In the genomic region with DNA sequence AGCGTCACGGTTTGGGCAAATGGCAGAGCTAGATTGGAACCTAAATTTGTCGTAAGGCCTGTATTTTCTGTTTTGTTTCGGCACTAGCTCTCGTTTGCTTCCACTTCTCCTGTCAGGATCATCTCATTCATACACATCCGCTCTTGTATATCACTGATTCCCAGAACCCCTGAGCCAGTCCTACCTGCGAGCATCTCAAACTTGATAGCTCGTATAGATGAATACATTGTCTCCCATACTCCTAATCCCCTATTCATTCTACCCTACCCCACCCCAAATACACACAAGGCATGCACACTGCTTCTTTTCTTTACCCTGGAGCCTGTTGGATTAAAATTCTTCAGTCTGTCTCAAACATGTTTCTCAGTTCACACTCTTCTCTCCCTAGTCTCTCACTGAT, we compare ENCODE assay signal across 10 mouse cellular contexts. TPM values are rescaled to one million over a fixed set of nuclear protein-coding genes. Genes with fewer than 3 reads are reported as not detected.
DNase-seq lines count a peak whose midpoint lies in the region; ATAC-seq and TF ChIP-seq lines count a peak whose summit lies in the region.
"Had no signal": no experiment of that assay in that cellular context is flagged by ENCODE, and none has a peak within 500 bp of the region (broad histone marks: within the 10 kb centered on the region; RNA-seq: fewer than 3 reads in every experiment).

No protein-coding gene starts in this region.

- H3K27ac ChIP-seq in lung, embryonic 15.5 days, result peak overlapping the region; percentile 82; the same call in 1 of the 2 replicates
- peak overlapping the region; percentile 96 for H3K27ac ChIP-seq in forebrain, embryonic 10.5 days
- no peak overlapping the region for H3K27ac ChIP-seq in limb, embryonic 11.5 days (replicated peaks; ENCODE audit: low read depth, low read length)
- H3K27ac ChIP-seq in olfactory bulb, adult 2 months (ENCODE audit: insufficient read depth, low read depth, low read length), result peak overlapping the region; percentile 73

- DNase-seq in lung, adult 18-20 months, result no peak
- DNase-seq in forebrain, embryonic 10.5 days (ENCODE audit: extremely low spot score, low spot score), result no peak
- no peak for DNase-seq in limb, embryonic 11.5 days (ENCODE audit: low spot score)
- no peak for DNase-seq in T-cell, adult 2 months (ENCODE audit: low spot score)
- no peak for DNase-seq in right cerebral cortex, postnatal 10 days (ENCODE audit: low spot score in 2 of 2)
- DNase-seq in left cerebral cortex, adult 11 months (ENCODE audit: low spot score), result no peak

- no peak for ATAC-seq in lung, embryonic 15.5 days (ENCODE audit: borderline replicate concordance, extremely low read depth, low FRiP score, low TSS enrichment)
- no peak for ATAC-seq in limb, embryonic 11.5 days (ENCODE audit: insufficient number of reproducible peaks, low FRiP score, low TSS enrichment, low read depth)

- WGBS in lung, embryonic 15.5 days, result 5% methylated on average over 8 of the region's 8 CpGs
- 6% methylated on average over 8 of the region's 8 CpGs for WGBS in forebrain, embryonic 10.5 days
- WGBS in limb, embryonic 11.5 days, result 11% methylated on average over 8 of the region's 8 CpGs
- 2% methylated on average over 8 of the region's 8 CpGs for WGBS in olfactory bulb, adult 2 months

- H3K4me1 ChIP-seq in lung, embryonic 15.5 days, result peaks cover 13% of the 10 kb centered on the region
- H3K4me1 ChIP-seq in forebrain, embryonic 10.5 days, result peaks cover 17% of the 10 kb centered on the region
- H3K4me1 ChIP-seq in limb, embryonic 11.5 days (ENCODE audit: control insufficient read depth, insufficient read depth, low read length), result peaks cover 6% of the 10 kb centered on the region; the same call in 1 of the 2 replicates
- peaks cover 2% of the 10 kb centered on the region; the same call in 1 of the 2 replicates for H3K4me1 ChIP-seq in olfactory bulb, adult 2 months (ENCODE audit: control insufficient read depth, insufficient read depth, low read length)

- H3K9ac ChIP-seq in lung, embryonic 15.5 days, result peak overlapping the region; percentile 75
- peak overlapping the region; percentile 82 for H3K9ac ChIP-seq in limb, embryonic 11.5 days (ENCODE audit: low read length)

- peaks cover 33% of the 10 kb centered on the region for H3K36me3 ChIP-seq in lung, embryonic 15.5 days
- H3K36me3 ChIP-seq in forebrain, embryonic 10.5 days (replicated peaks), result peaks cover 37% of the 10 kb centered on the region
- peaks cover 9% of the 10 kb centered on the region; the same call in 1 of the 2 replicates for H3K36me3 ChIP-seq in limb, embryonic 11.5 days (ENCODE audit: control insufficient read depth, insufficient read depth, low read length)

- peak overlapping the region; percentile 57 for H3K4me2 ChIP-seq in lung, embryonic 15.5 days
- peak overlapping the region; percentile 64 for H3K4me2 ChIP-seq in limb, embryonic 11.5 days (ENCODE audit: low read depth, severe bottlenecking)

- no peak for TF ChIP-seq CTCF in olfactory bulb, adult 2 months (IDR thresholded peaks at IDR 0.05; ENCODE audit: insufficient read depth, low read depth, low read length)

- no peaks in the 10 kb centered on the region for H3K9me3 ChIP-seq in lung, embryonic 15.5 days
- no peaks in the 10 kb centered on the region for H3K9me3 ChIP-seq in forebrain, embryonic 10.5 days
- no peaks in the 10 kb centered on the region for H3K9me3 ChIP-seq in limb, embryonic 11.5 days (ENCODE audit: control insufficient read depth, low read length)

- H3K4me3 ChIP-seq in lung, embryonic 15.5 days, result peak overlapping the region; percentile 81
- peak overlapping the region; percentile 91 for H3K4me3 ChIP-seq in forebrain, embryonic 10.5 days
- H3K4me3 ChIP-seq in limb, embryonic 11.5 days (ENCODE audit: low read depth, low read length), result peak overlapping the region; percentile 78
- peak overlapping the region; percentile 95 for H3K4me3 ChIP-seq in olfactory bulb, adult 2 months (ENCODE audit: insufficient read depth, low read depth, low read length)

- peaks cover 14% of the 10 kb centered on the region; the same call in 1 of the 2 replicates for H3K27me3 ChIP-seq in lung, embryonic 15.5 days
- H3K27me3 ChIP-seq in forebrain, embryonic 10.5 days (ENCODE audit: poor library complexity, severe bottlenecking), result peaks cover 16% of the 10 kb centered on the region
- H3K27me3 ChIP-seq in limb, embryonic 11.5 days (ENCODE audit: control insufficient read depth, insufficient read depth, low read length), result no peaks in the 10 kb centered on the region

- no peak for TF ChIP-seq POLR2A in olfactory bulb, adult 2 months (IDR thresholded peaks at IDR 0.05; ENCODE audit: insufficient read depth, low read depth, low read length)

RNA-seq across cellular contexts. Expression of a gene that starts 0.7 kb away (rescaled TPM):
- polyA plus RNA-seq in lung, embryonic 15.5 days (2015; fragmentation: Nextera tagmentation; extraction: Ambion mirVana), result 21.0 and 23.2 TPM in 2 replicates
- 27.9 and 28.4 TPM in 2 replicates for polyA plus RNA-seq in forebrain, embryonic 10.5 days (2016; fragmentation: Nextera tagmentation; extraction: Ambion mirVana)
- polyA plus RNA-seq in limb, embryonic 11.5 days (2014; fragmentation: Nextera tagmentation; extraction: Ambion mirVana), result 26.9 and 30.5 TPM in 2 replicates
- polyA plus RNA-seq in olfactory bulb, adult 2 months (2012; ENCODE audit: insufficient read depth, insufficient read length, low replicate concordance, missing spikeins), result not detected in 2 replicates

RNA-seq across cellular contexts. Expression of a gene that starts 7.5 kb away (rescaled TPM):
- 0.87 and 1.7 TPM in 2 replicates for polyA plus RNA-seq in lung, embryonic 15.5 days (2015; fragmentation: Nextera tagmentation; extraction: Ambion mirVana)
- not detected in 2 replicates for polyA plus RNA-seq in forebrain, embryonic 10.5 days (2016; fragmentation: Nextera tagmentation; extraction: Ambion mirVana)
- polyA plus RNA-seq in limb, embryonic 11.5 days (2014; fragmentation: Nextera tagmentation; extraction: Ambion mirVana), result not detected in 2 replicates
- not detected in 2 replicates for polyA plus RNA-seq in olfactory bulb, adult 2 months (2012; ENCODE audit: insufficient read depth, insufficient read length, low replicate concordance, missing spikeins)

RNA-seq across cellular contexts. Expression of a gene that starts 45.4 kb away (rescaled TPM):
- 1.4 and 2.4 TPM in 2 replicates for polyA plus RNA-seq in lung, embryonic 15.5 days (2015; fragmentation: Nextera tagmentation; extraction: Ambion mirVana)
- not detected in 2 replicates for polyA plus RNA-seq in forebrain, embryonic 10.5 days (2016; fragmentation: Nextera tagmentation; extraction: Ambion mirVana)
- not detected in 2 replicates for polyA plus RNA-seq in limb, embryonic 11.5 days (2014; fragmentation: Nextera tagmentation; extraction: Ambion mirVana)
- polyA plus RNA-seq in olfactory bulb, adult 2 months (2012; ENCODE audit: insufficient read depth, insufficient read length, low replicate concordance, missing spikeins), result not detected in 2 replicates
- polyA plus RNA-seq: adrenal gland, adult 2 months; large intestine, adult 2 months had no signal

RNA-seq across cellular contexts. Expression of a gene that starts 50.4 kb away (rescaled TPM):
- 1.8 and 2.1 TPM in 2 replicates for polyA plus RNA-seq in lung, embryonic 15.5 days (2015; fragmentation: Nextera tagmentation; extraction: Ambion mirVana)
- polyA plus RNA-seq in forebrain, embryonic 10.5 days (2016; fragmentation: Nextera tagmentation; extraction: Ambion mirVana), result 0.32 TPM in 1 of 2 replicates, not detected in the other
- polyA plus RNA-seq in limb, embryonic 11.5 days (2014; fragmentation: Nextera tagmentation; extraction: Ambion mirVana), result 0.67 TPM in 1 of 2 replicates, not detected in the other
- polyA plus RNA-seq in olfactory bulb, adult 2 months (2012; ENCODE audit: insufficient read depth, insufficient read length, low replicate concordance, missing spikeins), result not detected in 2 replicates

Comparison
In these comparisons a context has a peak if more than half of its experiments do, and no peak if none do; other contexts are left out.
1. RNA of a gene that starts 0.7 kb away (polyA plus RNA-seq): 27.9 to 28.4 TPM in forebrain, embryonic 10.5 days, 26.9 to 30.5 TPM in limb, embryonic 11.5 days and 21.0 to 23.2 TPM in lung, embryonic 15.5 days; not detected in olfactory bulb, adult 2 months; every median in the first group is over 10 times any median in the second.
2. Peak in every context shown above with its lines, with median percentiles within 50 percentile points of each other: H3K4me3 ChIP-seq.